Mouse (Mus musculus): ENCODE measurements around the gene 3425401B19Rik.

- TF ChIP-seq USF2 (IDR thresholded peaks at IDR 0.05; ENCODE audit: borderline replicate concordance in 1 of 2, insufficient read depth in 1 of 2, low read depth in 1 of 2, low read length in 2 of 2) (no peak), POLR2A (IDR thresholded peaks at IDR 0.05; ENCODE audit: control insufficient read depth in 1 of 2, insufficient read depth in 1 of 2, low read depth in 1 of 2, low read length in 2 of 2, poor library complexity in 1 of 2) (no peak), EP300 (IDR thresholded peaks at IDR 0.05; ENCODE audit: low read depth in 1 of 2, low read length in 2 of 2) (no peak), CTCF (IDR thresholded peaks at IDR 0.05 in 2 of 3, conservative IDR thresholded peaks at IDR 0.05 in 1 of 3; ENCODE audit: control insufficient read depth in 1 of 3, insufficient read depth in 1 of 3, low read depth in 2 of 3, low read length in 3 of 3, poor library complexity in 1 of 3, severe bottlenecking in 1 of 3) (no peak), E2F4 (IDR thresholded peaks at IDR 0.05; ENCODE audit: borderline replicate concordance, low read depth, low read length) (no peak), GATA1 (IDR thresholded peaks at IDR 0.05; ENCODE audit: low read depth, low read length) (no peak), MAFK (IDR thresholded peaks at IDR 0.05; ENCODE audit: borderline replicate concordance, low read depth, low read length) (no peak), HCFC1 (IDR thresholded peaks at IDR 0.05; ENCODE audit: low read depth, low read length) (no peak), KAT2A (conservative IDR thresholded peaks at IDR 0.05; ENCODE audit: low read depth, low read length) (no peak), TBP (IDR thresholded peaks at IDR 0.05; ENCODE audit: low read depth, low read length) (no peak), ZC3H11A (IDR thresholded peaks at IDR 0.05; ENCODE audit: low read depth, low read length) (no peak), GABPA (IDR thresholded peaks at IDR 0.05; ENCODE audit: low read depth, low read length) (no peak), NRF1 (IDR thresholded peaks at IDR 0.05; ENCODE audit: insufficient read depth, low read depth, low read length, poor library complexity, severe bottlenecking) (no peak), UBTF (IDR thresholded peaks at IDR 0.05; ENCODE audit: borderline replicate concordance, insufficient read depth, low read depth, low read length) (no peak)
These were observed 2.6 kb downstream of the 3425401B19Rik start for GRCm38 (mm10) chr14:32682536-32682935.

Measured in MEL (cell line).